Mouse (Mus musculus): ENCODE measurements around the gene Gfod2. TPM values are rescaled to one million over a fixed set of nuclear protein-coding genes. Genes with fewer than 3 reads are reported as not detected.

Gene Gfod2
- total RNA-seq, 2 experiments from 2014 or later, result 7.8 to 7.9 TPM

DNA sequence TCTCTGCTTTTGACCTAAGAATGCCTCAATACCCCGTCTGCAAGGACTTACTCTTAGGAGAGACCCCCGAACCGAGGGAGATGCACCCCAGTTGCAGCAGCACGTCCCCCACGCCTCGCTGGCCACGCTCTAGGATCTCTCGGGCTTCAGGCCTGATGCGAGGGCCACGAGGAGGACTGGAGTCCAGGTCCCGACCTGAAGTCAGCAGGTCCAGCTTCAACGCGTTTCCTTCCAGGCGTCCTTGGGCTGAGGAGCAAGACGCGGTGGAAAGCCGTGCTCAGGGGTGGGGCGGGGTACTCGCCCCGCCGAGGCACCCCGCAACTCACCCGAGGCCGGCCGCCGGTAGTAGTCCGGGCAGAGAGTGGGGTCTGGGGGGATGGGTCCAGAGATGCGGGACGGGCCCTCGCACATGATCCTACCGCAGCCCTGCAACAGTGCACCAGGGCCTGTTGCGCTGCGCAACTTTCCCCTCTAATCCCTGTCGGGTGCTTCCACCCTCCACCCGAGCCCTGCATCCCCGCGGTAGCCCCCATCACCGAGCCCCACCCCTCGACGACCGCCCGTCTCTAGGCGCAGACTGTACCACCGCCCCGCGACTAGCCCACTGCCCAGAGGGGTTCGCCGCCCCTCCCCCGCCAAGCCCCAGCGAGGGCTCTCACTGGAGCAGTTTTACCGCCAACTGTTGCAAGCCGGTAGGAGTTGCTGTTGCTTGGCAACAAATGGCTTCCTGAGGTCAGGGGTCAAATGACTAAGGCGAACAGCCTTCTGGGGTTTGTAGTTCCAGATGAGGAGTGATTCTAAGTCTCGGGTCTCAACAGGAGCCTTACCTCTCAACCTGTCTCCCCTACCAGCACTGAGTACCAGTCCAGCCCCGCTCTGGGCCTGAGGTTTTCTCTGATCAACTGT is 50.7 kb downstream of the Gfod2 start, which contains the start of the genes 4933405L10Rik and Enkd1:
Gene 4933405L10Rik (plus strand): TSS at position 158 of the 906 bp plus-strand sequence.
Gene Enkd1 (minus strand): TSS at position 713 of the 906 bp plus-strand sequence.
- intact Hi-C loops (cut with DNase I; ENCODE audit: low total_unique reads), result no loop called here
- DNase-seq, result peak; percentile 81

- intact Hi-C loops (cut with DNase I; ENCODE audit: low total_unique reads), result no loop called here
- no peak for DNase-seq
These were observed 52.0 kb downstream of the Gfod2 start for GRCm38 (mm10) chr8:105706426-105706825.

GRCm38 (mm10) chr8:105704955-105705354 is 53.5 kb downstream of the Gfod2 start:
- DNase-seq, result no peak
- intact Hi-C loops (cut with DNase I; ENCODE audit: low total_unique reads), result no loop called here

GRCm38 (mm10) chr8:105704146-105704812 is 54.2 kb downstream of the Gfod2 start:
- no peak for DNase-seq
- intact Hi-C loops (cut with DNase I; ENCODE audit: low total_unique reads), result no loop called here

DNA sequence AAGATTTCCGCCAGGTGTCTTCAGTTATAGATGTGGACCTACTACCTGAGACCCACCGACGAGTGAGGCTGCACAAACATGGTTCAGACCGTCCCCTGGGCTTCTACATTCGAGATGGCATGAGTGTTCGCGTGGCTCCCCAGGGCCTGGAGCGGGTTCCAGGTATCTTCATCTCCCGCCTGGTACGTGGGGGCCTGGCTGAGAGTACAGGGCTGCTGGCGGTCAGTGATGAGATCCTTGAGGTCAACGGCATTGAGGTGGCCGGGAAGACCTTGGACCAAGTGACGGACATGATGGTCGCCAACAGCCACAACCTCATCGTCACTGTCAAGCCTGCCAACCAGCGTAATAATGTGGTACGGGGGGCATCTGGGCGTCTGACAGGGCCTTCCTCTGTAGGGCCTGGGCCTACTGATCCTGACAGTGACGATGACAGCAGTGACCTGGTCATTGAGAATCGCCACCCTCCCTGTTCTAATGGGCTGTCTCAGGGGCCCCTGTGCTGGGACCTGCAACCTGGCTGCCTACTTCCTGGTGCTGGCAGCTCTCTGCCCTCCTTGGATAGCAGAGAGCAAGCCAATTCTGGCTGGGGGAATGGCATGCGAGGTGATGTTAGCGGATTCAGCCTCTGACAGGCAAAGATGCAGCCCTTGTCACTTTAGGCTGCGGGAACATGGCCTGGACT is 55.6 kb downstream of the Gfod2 start:
- intact Hi-C loops (cut with DNase I; ENCODE audit: low total_unique reads), result no loop called here
- DNase-seq, result no peak

DNA sequence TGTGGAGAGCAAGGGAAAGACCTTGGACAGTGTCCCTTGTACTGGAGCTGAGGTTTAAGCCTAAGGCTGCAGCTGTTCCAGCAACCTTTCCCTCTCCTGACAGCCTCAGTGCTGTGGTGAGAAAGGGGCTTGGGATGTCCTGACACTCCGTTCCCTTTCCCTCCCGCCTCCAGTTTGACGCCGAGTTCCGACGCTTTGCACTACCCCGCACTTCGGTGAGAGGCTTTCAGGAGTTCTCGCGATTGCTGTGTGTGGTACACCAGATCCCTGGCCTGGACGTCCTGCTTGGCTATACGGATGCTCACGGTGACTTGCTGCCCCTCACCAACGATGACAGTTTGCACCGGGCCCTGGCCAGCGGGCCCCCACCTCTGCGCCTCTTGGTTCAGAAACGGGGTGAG is 56.5 kb downstream of the Gfod2 start:
- intact Hi-C loops (cut with DNase I; ENCODE audit: low total_unique reads), result no loop called here
- DNase-seq, result no peak

GRCm38 (mm10) chr8:105700966-105701824 is 57.3 kb downstream of the Gfod2 start, which contains the start of the genes Acd and Pard6a:
TSS of gene Acd (minus strand) at chr8:105701102.
TSS of gene Pard6a (plus strand) at chr8:105701148.
- intact Hi-C loops (cut with DNase I; ENCODE audit: low total_unique reads), result no loop called here
- peak; percentile 95 for DNase-seq

- peak; percentile 37 for DNase-seq
- intact Hi-C loops (cut with DNase I; ENCODE audit: low total_unique reads), result no loop called here
These were observed 57.9 kb downstream of the Gfod2 start for GRCm38 (mm10) chr8:105700566-105700965.

DNA sequence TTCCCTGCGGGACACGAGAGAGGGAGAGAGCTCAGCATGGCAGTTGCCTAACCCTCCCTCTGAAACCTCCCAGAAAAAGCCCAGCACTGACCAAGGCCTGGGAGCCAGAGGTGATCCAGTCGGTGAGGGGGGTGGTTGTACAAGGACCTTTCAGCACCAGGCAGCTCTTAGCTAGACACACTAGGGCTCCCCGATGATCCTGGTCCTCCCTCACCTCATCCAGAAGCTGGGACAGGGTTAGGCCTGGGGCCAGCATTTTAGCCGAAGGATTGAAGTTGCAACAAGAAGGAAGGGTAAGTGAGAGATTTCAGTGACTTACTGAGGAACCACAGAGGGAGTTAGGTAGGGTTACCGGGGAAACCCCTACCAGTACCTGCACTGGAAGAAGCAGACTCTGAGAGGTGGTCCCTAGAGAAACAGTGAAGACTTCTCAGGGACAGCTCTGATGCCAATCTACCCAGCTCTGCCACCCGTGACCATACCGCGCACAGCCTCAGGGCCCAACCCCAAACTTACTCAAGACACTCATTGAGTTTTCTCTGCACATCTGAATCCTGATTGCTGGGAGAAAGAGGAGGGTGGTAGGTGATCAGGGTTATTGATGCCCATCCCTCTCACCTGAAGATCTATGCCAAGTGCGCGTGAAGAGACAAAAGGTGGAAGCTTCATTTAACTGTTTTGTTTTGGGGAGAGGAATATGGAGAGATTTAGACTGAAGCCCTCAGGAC is 58.8 kb downstream of the Gfod2 start:
- intact Hi-C loops (cut with DNase I; ENCODE audit: low total_unique reads), result no loop called here
- no peak for DNase-seq

- DNase-seq, result no peak
- intact Hi-C loops (cut with DNase I; ENCODE audit: low total_unique reads), result no loop called here
These were observed 59.7 kb downstream of the Gfod2 start for GRCm38 (mm10) chr8:105698734-105699133.

DNA sequence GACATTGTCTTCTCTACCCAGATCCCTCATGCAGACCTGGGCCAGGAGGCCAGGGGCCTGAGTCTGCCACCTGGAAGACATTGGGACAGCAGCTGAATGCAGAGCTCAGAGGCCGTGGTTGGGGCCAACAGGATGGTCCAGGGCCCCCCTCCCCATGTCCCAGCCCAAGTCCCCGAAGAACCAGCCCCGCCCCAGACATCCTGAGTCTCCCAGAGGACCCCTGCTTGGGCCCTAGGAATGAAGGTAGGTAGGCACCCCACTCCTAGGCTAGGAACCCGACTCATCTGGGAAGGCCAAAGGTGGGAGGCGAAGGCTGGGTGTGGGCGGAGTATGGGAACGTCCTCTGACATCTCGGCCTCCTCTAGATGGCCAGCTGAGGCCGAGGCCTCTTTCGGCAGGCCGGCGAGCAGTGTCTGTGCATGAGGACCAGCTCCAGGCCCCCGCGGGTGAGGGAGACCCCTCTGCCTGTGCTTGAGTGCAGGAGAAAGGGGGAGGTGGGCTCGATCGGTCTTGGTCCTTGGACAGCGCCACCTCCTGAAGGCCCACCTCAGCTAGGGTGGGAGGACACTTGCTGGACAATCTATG is 61.2 kb downstream of the Gfod2 start:
- intact Hi-C loops (cut with DNase I; ENCODE audit: low total_unique reads), result no loop called here
- no peak for DNase-seq

DNA sequence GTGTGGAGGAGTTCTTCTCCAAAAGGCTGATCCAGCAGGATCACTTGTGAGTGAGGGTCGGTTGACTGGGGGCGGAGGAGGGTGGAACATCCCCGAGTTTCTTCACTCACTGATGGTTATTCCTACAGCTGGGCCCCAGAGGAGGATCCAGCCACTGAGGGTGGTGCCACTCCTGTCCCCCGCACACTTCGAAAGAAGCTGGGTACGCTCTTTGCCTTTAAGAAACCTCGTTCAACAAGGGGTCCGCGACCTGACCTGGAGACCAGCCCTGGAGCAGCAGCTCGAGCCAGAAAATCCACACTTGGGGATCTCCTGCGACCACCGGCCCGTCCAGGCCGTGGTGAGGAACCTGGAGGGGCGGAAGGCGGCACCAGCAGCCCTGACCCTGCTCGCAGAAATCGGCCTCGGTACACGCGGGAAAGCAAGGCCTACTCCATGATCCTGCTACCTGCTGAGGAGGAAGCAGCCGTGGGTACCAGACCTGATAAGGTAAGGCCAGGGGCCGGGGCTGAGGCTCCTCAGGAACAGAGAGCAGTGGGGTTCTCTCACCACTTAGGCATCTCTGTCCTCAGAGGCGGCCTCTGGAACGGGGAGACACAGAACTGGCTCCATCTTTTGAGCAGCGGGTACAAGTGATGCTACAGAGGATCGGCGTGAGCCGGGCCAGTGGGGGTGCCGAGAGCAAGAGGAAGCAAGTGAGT is 63.2 kb downstream of the Gfod2 start:
- intact Hi-C loops (cut with DNase I; ENCODE audit: low total_unique reads), result no loop called here
- DNase-seq, result no peak

DNA sequence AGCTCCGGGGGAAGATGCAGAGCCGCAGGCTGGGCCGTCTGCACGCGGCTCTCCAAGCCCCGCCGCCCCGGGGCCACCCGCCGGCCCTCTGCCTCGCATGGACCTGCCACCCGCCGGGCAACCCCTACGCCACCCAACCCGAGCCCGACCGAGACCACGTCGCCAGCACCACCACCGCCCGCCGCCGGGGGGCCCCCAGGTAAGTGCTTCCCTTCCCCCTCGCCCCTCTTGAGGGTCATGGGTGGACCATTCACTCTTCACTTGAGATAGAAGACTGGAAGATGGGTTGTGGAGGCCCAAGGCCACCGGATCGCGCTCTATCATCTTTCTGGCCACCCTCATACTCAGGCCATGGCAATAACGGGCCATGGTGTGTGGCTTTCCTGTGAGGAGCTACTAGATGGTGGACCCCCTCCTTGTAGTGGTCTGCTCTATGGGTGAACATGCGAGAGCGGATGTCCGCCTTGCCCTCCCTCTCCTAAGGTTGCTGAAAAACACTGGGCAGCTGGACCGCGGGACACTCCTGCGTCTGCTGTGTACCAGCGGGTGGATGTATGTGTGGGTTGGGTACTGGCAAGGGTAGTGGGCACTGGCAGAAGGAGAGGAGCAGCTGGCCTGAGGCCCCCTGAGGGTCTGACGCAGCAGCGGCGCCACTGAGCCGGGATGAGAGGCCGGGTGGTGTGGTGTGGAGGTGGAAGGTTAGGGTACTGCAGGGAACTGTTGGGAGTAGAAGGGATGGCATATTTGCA is 64.2 kb downstream of the Gfod2 start:
- intact Hi-C loops (cut with DNase I; ENCODE audit: low total_unique reads), result no loop called here

GRCm38 (mm10) chr8:105693648-105694047 is 64.8 kb downstream of the Gfod2 start:
- intact Hi-C loops (cut with DNase I; ENCODE audit: low total_unique reads), result no loop called here
- peak; percentile 63 for DNase-seq

More for the DNA sequence above, 64.2 kb downstream of the Gfod2 start:
- no peak for DNase-seq

DNA sequence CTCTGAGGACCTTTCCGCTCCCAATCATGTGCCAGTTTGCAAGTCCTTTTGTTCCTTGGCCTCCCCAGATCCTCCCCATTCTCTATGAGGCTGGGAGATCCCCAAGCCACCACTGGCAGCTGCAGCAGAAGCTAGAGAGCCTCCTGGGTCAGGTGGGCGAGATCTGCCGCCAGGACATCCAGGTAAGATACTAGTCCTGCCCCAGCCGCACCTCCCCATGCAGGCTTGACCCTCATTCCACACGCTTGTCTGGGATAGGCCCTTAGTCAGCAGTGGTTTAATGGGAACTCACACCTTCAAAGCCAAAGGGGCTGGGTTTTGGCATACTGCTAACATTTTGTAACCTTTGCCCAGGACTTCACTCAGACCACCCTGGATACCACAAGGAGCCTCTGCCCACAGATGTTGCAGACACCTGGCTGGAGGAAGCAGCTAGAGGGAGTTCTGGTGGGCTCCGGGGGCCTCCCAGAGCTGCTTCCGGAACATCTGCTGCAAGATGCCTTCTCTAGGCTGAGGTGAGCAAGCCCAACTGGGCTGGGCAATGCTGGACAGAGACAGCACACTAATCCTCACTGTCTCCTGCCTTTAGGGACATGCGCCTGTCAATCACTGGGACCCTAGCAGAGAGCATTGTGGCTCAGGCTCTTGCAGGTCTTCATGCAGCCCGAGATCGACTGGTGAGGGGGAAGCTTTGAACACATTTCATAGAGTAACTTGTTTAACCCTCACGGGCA is 65.8 kb downstream of the Gfod2 start:
- intact Hi-C loops (cut with DNase I; ENCODE audit: low total_unique reads), result no loop called here

DNA sequence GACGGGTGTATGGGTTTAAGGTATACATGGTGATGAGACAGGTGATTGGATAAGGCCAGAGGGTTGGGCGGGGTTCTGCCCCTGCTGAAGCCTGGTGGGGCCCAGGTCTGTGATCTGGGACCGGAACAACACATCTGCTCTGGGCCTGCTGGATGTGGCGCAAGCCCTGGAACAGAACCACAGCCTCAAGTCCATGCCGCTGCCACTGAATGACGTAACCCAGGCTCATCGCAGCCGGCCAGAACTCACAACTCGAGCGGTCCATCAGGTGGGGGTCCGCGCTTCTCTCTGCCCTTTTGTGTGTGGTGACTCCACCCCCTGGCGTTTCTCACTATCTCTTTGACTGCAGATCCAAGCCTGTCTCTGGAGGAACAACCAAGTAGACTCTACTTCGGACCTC is 67.5 kb downstream of the Gfod2 start:
- no peak for DNase-seq
- intact Hi-C loops (cut with DNase I; ENCODE audit: low total_unique reads), result no loop called here

More for the DNA sequence above, 65.8 kb downstream of the Gfod2 start:
- no peak for DNase-seq

All from gastrocnemius, postnatal 14 days (tissue).